Mouse (Mus musculus) c-Kit-positive CD71-positive TER-119-positive erythroid progenitor cells, embryonic 14.5 days (primary cell): ENCODE measurements around the gene Egfr.

ENCODE experiments used
- DNase-seq: peaks from one replicate; pipeline ENCODE4 v3.0.0-alpha.2; 2013; ENCODE audit warnings: low spot score

Egfr gene

GRCm38 (mm10) chr11:16895441-16896356 is 143.7 kb downstream of the Egfr start:
- DNase-seq, result no peak

- no peak for DNase-seq
Measured at GRCm38 (mm10) chr11:16897681-16898080, 145.7 kb downstream of the Egfr start.

GRCm38 (mm10) chr11:16900182-16900581 is 148.2 kb downstream of the Egfr start:
- DNase-seq, result no peak

- DNase-seq, result no peak
Measured at GRCm38 (mm10) chr11:16900653-16901416, 148.8 kb downstream of the Egfr start.

- DNase-seq, result no peak
Measured at GRCm38 (mm10) chr11:16904302-16905011, 152.5 kb downstream of the Egfr start.

- DNase-seq, result no peak
Measured at GRCm38 (mm10) chr11:16905012-16905332, 153.0 kb downstream of the Egfr start.

- DNase-seq, result no peak
Measured at GRCm38 (mm10) chr11:16906530-16906929, 154.5 kb downstream of the Egfr start.

GRCm38 (mm10) chr11:16907517-16908129 is 155.6 kb downstream of the Egfr start:
- DNase-seq, result no peak

GRCm38 (mm10) chr11:16914756-16915155 is 162.8 kb downstream of the Egfr start:
- no peak for DNase-seq

GRCm38 (mm10) chr11:16915850-16916249 is 163.8 kb downstream of the Egfr start:
- DNase-seq, result no peak

GRCm38 (mm10) chr11:16917512-16917911 is 165.5 kb downstream of the Egfr start:
- no peak for DNase-seq

- no peak for DNase-seq
Measured at GRCm38 (mm10) chr11:16932159-16932558, 180.2 kb downstream of the Egfr start.

GRCm38 (mm10) chr11:16935577-16936236 is 183.7 kb downstream of the Egfr start:
- no peak for DNase-seq

- no peak for DNase-seq
Measured at GRCm38 (mm10) chr11:16941103-16941793, 189.2 kb downstream of the Egfr start.

- DNase-seq, result no peak
Measured at GRCm38 (mm10) chr11:16941973-16942452, 190.0 kb downstream of the Egfr start.

GRCm38 (mm10) chr11:16943016-16943415 is 191.0 kb downstream of the Egfr start:
- DNase-seq, result no peak

- peak; percentile 32 for DNase-seq
Measured at GRCm38 (mm10) chr11:16948756-16949155, 196.8 kb downstream of the Egfr start.

GRCm38 (mm10) chr11:16950226-16950975 is 198.4 kb downstream of the Egfr start:
- DNase-seq, result peak; percentile 41

GRCm38 (mm10) chr11:16950976-16951760 is 199.2 kb downstream of the Egfr start, which contains the start of gene Fbxo48:
TSS of gene Fbxo48 (plus strand) at chr11:16951375.
- peak; percentile 99 for DNase-seq
